Mouse (Mus musculus) spleen, embryonic (tissue): ENCODE data around the gene Ccr9.
"Not testable (repeated sequence)": the region's sequence is repeated elsewhere in the genome, so short reads cannot be mapped to it uniquely, and the experiment has no call there.

Source experiments
- CTCF ChIA-PET: fragments of 350-600 bp; sonication (Branson Sonifier 250); formaldehyde crosslinking; loops from one replicate; lab custom pipeline; 2022; lab: Charles Lee

The Ccr9 gene

GRCm38 (mm10) chr9:123716301-123716700, 38.1 kb downstream of the Ccr9 start:
- CTCF ChIA-PET: interaction anchor here (0.5 to 0.8 kb wide), 2 partner anchors 38 to 228 kb away, joined by 3 read pairs; no protein-coding TSS in a partner anchor

GRCm38 (mm10) chr9:123717186-123718008, 39.2 kb downstream of the Ccr9 start, which contains the start of gene Lztfl1:
Lztfl1 (minus strand) TSS chr9:123717697.
- CTCF ChIA-PET: interaction anchor here (0.6 to 0.8 kb wide), 3 partner anchors 12 to 344 kb away, joined by 3 to 5 read pairs (median 4); no protein-coding TSS in a partner anchor

- CTCF ChIA-PET: interaction anchor here (0.6 kb wide), 1 partner anchor 296 kb away, joined by 3 read pairs; no protein-coding TSS in a partner anchor
Observed at GRCm38 (mm10) chr9:123722737-123723493, 44.7 kb downstream of the Ccr9 start.

GRCm38 (mm10) chr9:123731271-123731670, 53.0 kb downstream of the Ccr9 start:
- CTCF ChIA-PET: interaction anchor here (0.9 kb wide), 1 partner anchor 38 kb away, joined by 3 read pairs; no protein-coding TSS in a partner anchor

- CTCF ChIA-PET: no interaction called here
Observed at GRCm38 (mm10) chr9:123734133-123734532, 55.9 kb downstream of the Ccr9 start.

GRCm38 (mm10) chr9:123740799-123741198, 62.6 kb downstream of the Ccr9 start:
- CTCF ChIA-PET: no interaction called here

GRCm38 (mm10) chr9:123749687-123750086, 71.4 kb downstream of the Ccr9 start:
- CTCF ChIA-PET: interaction anchor here (0.5 kb wide), 1 partner anchor 367 kb away, joined by 11 read pairs; no protein-coding TSS in a partner anchor

DNA sequence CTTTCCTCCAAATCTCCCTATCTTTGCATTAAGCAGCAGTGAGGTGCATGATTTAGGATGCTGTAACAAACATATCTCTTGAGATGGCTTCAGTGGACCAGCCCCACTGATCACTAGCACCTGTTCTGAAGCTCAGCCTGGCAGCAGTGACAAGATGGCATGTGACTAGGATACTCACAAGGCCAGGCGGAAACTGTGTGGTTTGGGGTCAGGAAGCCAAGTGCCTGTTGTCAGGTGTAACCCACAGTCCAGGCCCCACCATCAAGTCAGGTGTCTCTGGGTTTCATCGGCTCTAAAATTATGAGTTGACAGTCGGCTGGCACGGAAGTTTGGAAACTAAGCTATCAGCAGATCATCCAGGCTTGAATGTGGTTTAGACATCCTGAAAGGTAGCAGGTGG, 76.1 kb downstream of the Ccr9 start:
- CTCF ChIA-PET: interaction anchor here (0.9 kb wide), 1 partner anchor 38 kb away, joined by 3 read pairs; no protein-coding TSS in a partner anchor

DNA sequence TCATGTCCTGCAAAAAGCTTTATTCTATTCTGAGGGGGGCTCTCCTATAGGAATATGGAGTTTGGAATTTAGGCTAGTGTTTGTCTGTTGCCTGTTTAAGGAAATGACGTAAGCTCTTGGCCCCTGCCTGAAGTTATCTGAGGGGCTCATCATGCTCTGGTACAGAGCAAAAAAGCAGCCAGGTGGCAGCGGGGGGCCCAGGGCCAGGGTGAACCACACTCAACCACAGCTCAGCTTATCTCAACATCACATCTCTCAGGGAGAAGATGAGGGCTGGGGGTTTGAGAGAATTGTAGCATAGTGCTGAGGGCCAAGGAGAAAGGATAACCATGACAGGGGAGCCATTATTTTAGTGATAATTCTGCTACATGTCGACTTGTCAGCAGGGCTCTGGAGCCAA, 78.5 kb downstream of the Ccr9 start:
- CTCF ChIA-PET: no interaction called here

- CTCF ChIA-PET: no interaction called here
Observed at GRCm38 (mm10) chr9:123757326-123757725, 79.1 kb downstream of the Ccr9 start.

GRCm38 (mm10) chr9:123758156-123758555, 79.9 kb downstream of the Ccr9 start:
- CTCF ChIA-PET: no interaction called here

- CTCF ChIA-PET: no interaction called here
Observed at GRCm38 (mm10) chr9:123758645-123759044, 80.4 kb downstream of the Ccr9 start.

- CTCF ChIA-PET: no interaction called here
Observed at GRCm38 (mm10) chr9:123760806-123761205, 82.6 kb downstream of the Ccr9 start.

- CTCF ChIA-PET: no interaction called here
Observed at GRCm38 (mm10) chr9:123762886-123763285, 84.6 kb downstream of the Ccr9 start.

DNA sequence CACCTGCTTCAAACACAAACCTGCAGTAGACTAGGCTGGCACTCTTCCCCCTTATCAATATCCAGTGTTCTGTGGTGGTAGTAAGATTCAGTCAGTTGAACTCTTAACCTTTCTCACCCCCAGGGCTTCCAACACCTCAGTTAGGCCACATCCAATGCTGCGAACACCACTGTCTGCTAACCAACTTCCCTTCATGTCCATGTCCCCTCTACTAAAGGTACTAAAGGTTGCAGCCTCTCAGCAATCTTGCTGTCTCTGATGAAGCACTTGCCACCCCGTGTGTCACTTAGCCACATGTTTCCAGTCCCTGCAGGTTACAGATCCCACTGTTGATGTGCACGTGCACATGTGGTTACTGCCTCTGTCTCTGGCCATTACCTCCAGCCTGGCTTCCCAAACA, 85.5 kb downstream of the Ccr9 start:
- CTCF ChIA-PET: no interaction called here

DNA sequence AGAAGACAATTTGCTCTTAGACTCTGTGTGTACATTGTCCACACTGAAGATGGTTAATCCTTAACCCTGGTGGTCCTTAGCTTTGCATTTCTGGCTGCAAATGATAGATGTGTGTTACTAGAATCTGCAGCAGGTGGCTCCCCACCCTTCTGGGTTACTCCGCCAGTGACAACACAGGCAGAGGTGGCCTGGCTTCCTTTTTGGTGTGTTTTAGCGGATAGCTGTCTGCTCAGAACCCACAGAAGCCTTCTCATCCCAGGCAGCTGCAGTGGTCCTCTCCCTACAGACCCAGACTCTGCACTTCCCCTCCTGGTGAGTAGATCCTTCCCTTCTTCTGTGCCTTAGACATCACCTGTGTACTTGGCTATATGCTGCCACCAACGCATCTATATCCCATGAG, 88.8 kb downstream of the Ccr9 start:
- CTCF ChIA-PET: no interaction called here

GRCm38 (mm10) chr9:123768443-123768842, 90.2 kb downstream of the Ccr9 start:
- CTCF ChIA-PET: no interaction called here

DNA sequence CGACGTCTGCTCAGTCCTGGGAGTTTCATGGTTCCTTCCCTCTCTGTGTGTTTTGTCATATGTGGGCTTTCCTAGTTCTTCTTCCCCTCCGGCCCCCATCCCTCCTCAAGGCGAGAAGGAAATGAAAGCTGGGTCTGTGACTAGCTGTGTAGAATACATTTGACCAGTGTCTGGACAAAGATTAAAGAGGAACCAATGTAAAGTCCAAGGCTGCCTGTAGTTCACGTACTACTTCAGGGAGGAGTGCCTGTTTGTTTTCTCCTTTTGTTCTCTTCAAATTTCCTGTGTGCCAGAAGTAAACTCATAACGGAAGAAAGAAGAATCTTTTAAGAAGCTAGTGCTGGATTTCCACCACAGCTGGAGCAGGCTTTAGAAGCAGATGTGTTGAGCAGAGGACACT, 91.3 kb downstream of the Ccr9 start:
- CTCF ChIA-PET: interaction anchor here (0.9 kb wide), 1 partner anchor 38 kb away, joined by 3 read pairs; no protein-coding TSS in a partner anchor

GRCm38 (mm10) chr9:123773299-123773698, 95.1 kb downstream of the Ccr9 start:
- CTCF ChIA-PET: not testable (repeated sequence)

DNA sequence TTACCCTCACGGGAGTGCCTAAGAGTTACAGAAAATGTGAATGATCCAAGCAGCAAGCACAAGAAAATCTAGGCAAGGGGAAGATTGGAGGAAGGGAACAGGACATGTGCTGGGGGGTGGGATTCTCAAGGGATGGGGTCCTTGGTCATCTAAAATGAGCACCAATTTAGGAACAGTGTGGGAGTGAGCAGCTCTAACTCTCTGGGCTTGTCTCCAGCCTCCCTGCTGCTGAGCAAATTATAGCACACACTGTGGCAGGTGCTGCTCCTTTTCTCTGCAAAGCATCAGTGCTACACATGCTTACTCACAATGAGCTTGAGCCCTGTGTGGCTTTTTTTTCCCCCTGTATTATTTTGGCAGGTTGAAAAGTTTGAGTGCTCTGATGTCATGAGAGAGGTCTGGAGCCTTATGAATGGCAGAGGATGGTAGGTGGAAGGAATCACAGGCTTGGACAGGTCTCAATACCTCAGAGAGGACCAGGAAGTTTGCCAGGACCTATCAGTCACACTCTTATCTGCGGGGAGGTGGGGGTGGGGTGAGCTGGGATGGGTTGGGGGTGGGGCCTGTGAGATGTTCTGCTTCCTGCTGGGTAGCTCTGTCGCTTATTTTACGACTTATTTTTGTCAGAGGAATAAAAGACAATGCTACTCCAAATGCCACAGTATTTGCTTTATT, 110.8 kb downstream of the Ccr9 start:
- CTCF ChIA-PET: no interaction called here

DNA sequence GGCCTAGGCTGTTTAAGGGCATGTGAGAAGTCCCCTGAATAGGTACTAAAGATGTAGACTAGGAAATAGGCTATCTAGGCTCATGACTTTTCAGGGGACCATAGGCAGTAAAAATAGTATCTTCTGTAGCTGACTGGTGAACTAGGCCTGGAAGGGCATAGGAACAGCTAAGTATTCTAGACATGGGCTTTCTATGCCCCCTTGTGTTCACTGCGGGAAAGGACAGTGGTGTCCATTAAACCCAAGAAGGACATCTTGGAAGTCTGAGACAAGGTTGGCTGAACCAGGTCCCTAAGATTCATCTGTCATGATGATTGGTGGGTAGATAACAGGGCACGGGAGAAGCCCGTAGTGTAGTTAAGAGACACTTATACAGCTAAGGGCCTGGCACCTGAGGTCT, 117.9 kb downstream of the Ccr9 start:
- CTCF ChIA-PET: interaction anchor here (0.6 to 1.1 kb wide), 2 partner anchors 12 to 126 kb away, joined by 3 to 11 read pairs; no protein-coding TSS in a partner anchor
